Mouse (Mus musculus) stomach, embryonic 14.5 days (tissue): ENCODE measurements at regions not wholly inside any gene's neighbourhood (a gene's known extent, or its start where the extent isn't known, plus 50 kb on each side); places are given as distances from the start of the nearest gene placed in this dataset.

ENCODE experiments used
- ATAC-seq: fragments of 200-750 bp; cut with Nextera tagmentation; 2 replicates; pipeline ENCODE4 v1.8.0; 2017; ENCODE audit warnings: low read depth, moderate TSS enrichment; ENCODE audit not compliant: insufficient number of reproducible peaks, insufficient read depth, low FRiP score
- H3K27ac ChIP-seq: fragments of 300-500 bp; sonication (generic); 2 replicates; pipeline ENCODE4 v1.5.1; 2014; ENCODE audit warnings: mild to moderate bottlenecking, low read length, moderate library complexity, mixed read lengths
- H3K27me3 ChIP-seq: fragments of 300-500 bp; sonication (generic); 2 replicates; pipeline ENCODE4 v1.6.1; 2014; ENCODE audit warnings: low read length, control low read depth, mixed read lengths; ENCODE audit not compliant: control insufficient read depth, insufficient read depth
- H3K36me3 ChIP-seq: fragments of 300-500 bp; sonication (generic); 2 replicates; pipeline ENCODE4 v1.6.1; 2014; ENCODE audit warnings: mild to moderate bottlenecking, control low read depth, low read length, moderate library complexity, mixed read lengths; ENCODE audit not compliant: control insufficient read depth, insufficient read depth
- H3K4me1 ChIP-seq: fragments of 300-500 bp; sonication (generic); 2 replicates; pipeline ENCODE4 v1.6.1; 2014; ENCODE audit warnings: low read length, control low read depth, mixed read lengths; ENCODE audit not compliant: control insufficient read depth, insufficient read depth
- H3K4me2 ChIP-seq: fragments of 300-500 bp; sonication (generic); replicated peaks from 2 replicates; pipeline ENCODE4 v1.6.1; 2014; ENCODE audit warnings: low read depth, low read length, control low read depth
- H3K4me3 ChIP-seq: fragments of 300-500 bp; sonication (generic); 2 replicates; pipeline ENCODE4 v1.5.1; 2014; ENCODE audit warnings: low read depth, low read length, control low read depth
- H3K9ac ChIP-seq: fragments of 300-500 bp; sonication (generic); replicated peaks from 2 replicates; pipeline ENCODE4 v1.6.1; 2014; ENCODE audit warnings: low read depth, mild to moderate bottlenecking, control low read depth, low read length, moderate library complexity, mixed read lengths
- H3K9me3 ChIP-seq: fragments of 300-500 bp; sonication (generic); 2 replicates; pipeline ENCODE4 v1.6.1; 2016; ENCODE audit warnings: low read depth, low read length, control low read depth; ENCODE audit not compliant: control insufficient read depth
- WGBS: fragments of 180-500 bp; shearing (Covaris S2); extraction: QIAGEN DNeasy Blood & Tissue Kit; methylation state at CpG from one replicate; pipeline ENCODE4 v1.1.7; 2014; 5-methylcytosine and 5-hydroxymethylcytosine counted together

- no peak overlapping the region for H3K27ac ChIP-seq
- no peaks in the 10 kb centered on the region for H3K27me3 ChIP-seq
- H3K4me2 ChIP-seq, result no peak overlapping the region
- H3K4me1 ChIP-seq, result no peaks in the 10 kb centered on the region
- no peak overlapping the region for H3K9ac ChIP-seq
- H3K36me3 ChIP-seq, result no peaks in the 10 kb centered on the region
- H3K9me3 ChIP-seq, result no peaks in the 10 kb centered on the region
- no peak overlapping the region for H3K4me3 ChIP-seq
- ATAC-seq, result no peak
Measured at GRCm38 (mm10) chr14:18425887-18426286, 94.2 kb upstream of the Ube2e1 start.

GRCm38 (mm10) chr14:18416839-18417238 lies 85.2 kb upstream of the Ube2e1 start:
- no peak overlapping the region for H3K9ac ChIP-seq
- no peaks in the 10 kb centered on the region for H3K9me3 ChIP-seq
- H3K36me3 ChIP-seq, result no peaks in the 10 kb centered on the region
- ATAC-seq, result 0 out of 2 replicates have a peak, but pooled peaks have one; percentile 56
- H3K4me1 ChIP-seq, result no peaks in the 10 kb centered on the region
- no peaks in the 10 kb centered on the region for H3K27me3 ChIP-seq
- no peak overlapping the region for H3K4me2 ChIP-seq
- 10% methylated on average over 2 of the region's 2 CpGs for WGBS
- H3K4me3 ChIP-seq, result no peak overlapping the region
- no peak overlapping the region for H3K27ac ChIP-seq

DNA sequence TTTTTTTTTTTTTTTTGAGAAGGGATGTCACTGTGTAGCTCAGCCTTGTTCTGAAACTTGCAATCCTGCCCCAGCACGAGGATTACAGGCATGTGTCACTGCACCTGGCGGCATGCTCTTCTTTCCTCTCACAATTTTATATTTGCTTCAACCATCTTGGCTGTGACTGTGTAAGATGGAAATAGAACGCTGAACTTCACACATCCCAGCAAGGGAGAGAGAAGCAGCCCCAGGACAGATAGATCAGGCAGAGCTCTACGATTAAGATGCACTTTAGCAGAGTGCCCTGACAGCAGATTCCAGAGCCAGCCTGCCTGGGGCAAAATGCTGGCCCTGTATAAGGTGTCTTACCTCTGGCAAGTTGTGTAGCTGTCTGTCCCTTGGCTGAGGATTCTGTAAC lies 84.7 kb upstream of the Ube2e1 start:
- H3K9ac ChIP-seq, result no peak overlapping the region
- no peaks in the 10 kb centered on the region for H3K4me1 ChIP-seq
- H3K27me3 ChIP-seq, result no peaks in the 10 kb centered on the region
- WGBS, result 75% methylated on average over 4 of the region's 4 CpGs
- H3K4me2 ChIP-seq, result no peak overlapping the region
- H3K9me3 ChIP-seq, result no peaks in the 10 kb centered on the region
- no peaks in the 10 kb centered on the region for H3K36me3 ChIP-seq
- no peak for ATAC-seq
- H3K27ac ChIP-seq, result no peak overlapping the region
- no peak overlapping the region for H3K4me3 ChIP-seq

- Histone ChIP-seq H3K36me3 (no peaks in the 10 kb centered on the region), H3K4me1 (no peaks in the 10 kb centered on the region), H3K9ac (no peak overlapping the region), H3K9me3 (no peaks in the 10 kb centered on the region), H3K27me3 (no peaks in the 10 kb centered on the region), H3K27ac (no peak overlapping the region), H3K4me3 (no peak overlapping the region), H3K4me2 (no peak overlapping the region)
- 94% methylated on average over 4 of the region's 4 CpGs for WGBS
- no peak for ATAC-seq
Measured at GRCm38 (mm10) chr14:18398953-18399352, 67.3 kb upstream of the Ube2e1 start.

DNA sequence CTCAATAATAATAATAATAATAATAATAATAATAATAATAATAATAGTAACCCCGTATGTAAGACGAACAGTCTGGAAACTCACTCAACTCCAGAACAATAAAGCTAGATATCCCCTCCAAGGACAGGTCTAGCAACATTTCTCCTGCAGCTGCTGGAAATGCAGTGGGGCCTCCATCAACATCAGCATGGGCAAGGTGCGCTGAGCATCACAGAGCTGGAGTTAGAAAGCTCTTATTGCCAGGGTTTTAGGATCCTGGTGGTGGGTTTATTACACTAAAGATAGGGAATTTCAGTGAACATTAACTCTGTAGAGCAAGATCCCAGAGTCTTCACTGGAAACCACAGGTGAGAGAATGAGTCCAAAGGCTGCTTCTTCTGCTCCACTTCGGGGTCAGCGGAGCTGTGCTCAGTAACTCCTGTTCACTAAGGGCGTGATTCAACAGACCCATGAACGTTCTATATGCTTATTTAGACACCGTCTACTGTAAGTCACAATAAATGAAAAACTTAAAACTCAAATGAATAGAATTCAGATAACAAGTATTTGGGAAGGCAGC lies 64.6 kb upstream of the Ube2e1 start:
- Histone ChIP-seq H3K36me3 (no peaks in the 10 kb centered on the region), H3K4me3 (no peak overlapping the region), H3K9ac (no peak overlapping the region), H3K4me2 (no peak overlapping the region), H3K9me3 (no peaks in the 10 kb centered on the region), H3K4me1 (no peaks in the 10 kb centered on the region), H3K27me3 (no peaks in the 10 kb centered on the region), H3K27ac (no peak overlapping the region)
- WGBS, result 89% methylated on average over 8 of the region's 8 CpGs
- no peak for ATAC-seq

DNA sequence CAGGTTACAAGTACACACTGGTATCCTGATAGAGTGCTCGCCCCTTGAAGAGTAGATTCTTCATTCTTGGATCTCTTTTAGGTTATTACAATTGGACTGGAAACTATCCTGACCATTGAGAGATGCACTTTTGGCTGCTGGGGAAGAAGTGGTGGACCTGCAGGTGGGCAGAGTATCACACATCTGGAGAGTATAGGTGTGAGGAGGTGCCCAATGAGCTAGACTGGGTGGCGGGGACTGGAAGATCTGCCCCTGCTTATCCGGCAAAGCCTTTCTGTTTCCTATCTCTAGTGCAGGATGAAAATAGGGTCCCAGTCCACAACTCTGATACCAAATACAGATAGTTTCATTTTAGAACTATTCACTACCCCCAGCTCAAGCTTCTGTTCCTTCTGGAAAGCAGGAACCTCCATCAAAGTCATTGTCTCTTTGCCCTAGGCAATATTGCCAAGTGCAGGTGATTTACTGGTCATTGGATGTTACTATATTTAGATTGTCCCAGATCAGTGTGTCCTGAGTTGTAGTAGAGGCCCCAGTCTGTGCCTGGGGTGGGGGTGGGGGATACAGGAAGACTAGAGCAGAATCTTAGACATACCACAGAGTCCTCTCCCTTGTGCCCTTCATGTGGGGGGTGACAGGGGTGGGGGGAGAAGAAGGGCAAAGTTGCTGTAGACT lies 62.5 kb upstream of the Ube2e1 start:
- H3K9ac ChIP-seq, result no peak overlapping the region
- no peak overlapping the region for H3K4me2 ChIP-seq
- H3K27ac ChIP-seq, result no peak overlapping the region
- H3K9me3 ChIP-seq, result no peaks in the 10 kb centered on the region
- no peak overlapping the region for H3K4me3 ChIP-seq
- H3K27me3 ChIP-seq, result no peaks in the 10 kb centered on the region
- 91% methylated on average over 3 of the region's 3 CpGs for WGBS
- no peaks in the 10 kb centered on the region for H3K4me1 ChIP-seq
- no peaks in the 10 kb centered on the region for H3K36me3 ChIP-seq
- ATAC-seq, result no peak

DNA sequence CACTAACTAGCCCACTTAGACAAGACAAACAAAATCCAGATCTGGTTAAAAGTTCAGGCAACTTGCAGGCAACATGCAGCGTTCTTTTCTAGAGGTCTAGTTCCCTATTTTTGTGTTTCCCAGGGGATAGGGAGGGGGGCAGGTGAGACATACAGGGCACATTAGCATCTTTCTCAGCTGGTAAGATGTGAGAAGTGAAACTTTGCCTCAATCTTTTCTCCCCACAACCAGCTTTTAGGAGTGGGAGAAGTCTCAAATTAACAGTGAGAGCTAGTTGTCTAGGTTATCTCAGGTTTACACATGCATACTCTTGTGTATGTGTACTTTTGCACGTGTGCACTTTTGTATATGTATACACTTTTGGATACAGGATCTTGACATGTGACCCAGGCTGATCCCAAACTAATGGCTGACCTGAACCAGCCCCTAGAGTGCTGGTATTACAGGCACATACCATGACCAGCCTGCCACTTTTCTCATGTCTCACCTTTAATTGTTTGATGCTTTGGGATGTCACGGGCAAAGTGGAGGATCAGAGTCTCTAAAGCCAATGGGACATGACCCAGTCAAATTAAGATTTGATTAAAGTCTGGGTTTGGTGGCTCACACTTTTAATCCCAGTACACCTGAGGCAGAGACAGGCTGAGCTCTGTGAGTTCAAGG lies 60.3 kb upstream of the Ube2e1 start:
- H3K27ac ChIP-seq, result no peak overlapping the region
- H3K4me2 ChIP-seq, result no peak overlapping the region
- 76% methylated on average over 3 of the region's 3 CpGs for WGBS

DNA sequence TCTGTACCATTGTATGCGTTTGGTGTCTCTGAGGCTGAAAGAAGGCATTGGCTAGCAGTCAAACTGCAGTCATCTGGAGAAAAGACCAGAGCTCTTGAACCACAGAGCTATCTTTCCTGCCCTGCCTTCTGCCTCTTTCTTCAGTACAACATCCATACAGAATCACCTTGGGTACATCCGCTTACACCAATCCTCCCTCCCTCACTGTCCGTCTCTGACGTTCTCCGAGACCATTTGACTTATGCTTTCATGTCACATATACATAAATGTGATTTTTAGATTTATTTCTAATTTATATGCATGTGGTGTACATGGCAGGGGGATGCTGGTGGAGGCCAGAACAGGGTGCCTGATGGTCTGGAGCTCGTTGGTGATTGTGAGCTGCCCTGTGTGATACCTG lies 57.7 kb upstream of the Ube2e1 start:
- 89% methylated on average over 6 of the region's 6 CpGs for WGBS
- Histone ChIP-seq H3K4me1 (no peaks in the 10 kb centered on the region), H3K4me2 (no peak overlapping the region), H3K27me3 (no peaks in the 10 kb centered on the region), H3K36me3 (no peaks in the 10 kb centered on the region), H3K4me3 (no peak overlapping the region), H3K9me3 (no peaks in the 10 kb centered on the region), H3K9ac (no peak overlapping the region), H3K27ac (no peak overlapping the region)
- no peak for ATAC-seq

More for the DNA sequence above, 60.3 kb upstream of the Ube2e1 start:
- no peaks in the 10 kb centered on the region for H3K9me3 ChIP-seq
- ATAC-seq, result no peak
- H3K4me1 ChIP-seq, result no peaks in the 10 kb centered on the region
- no peaks in the 10 kb centered on the region for H3K36me3 ChIP-seq
- H3K4me3 ChIP-seq, result no peak overlapping the region
- no peaks in the 10 kb centered on the region for H3K27me3 ChIP-seq
- H3K9ac ChIP-seq, result no peak overlapping the region
